Mouse (Mus musculus) stomach, embryonic 15.5 days (tissue): ENCODE measurements around the gene Sst. TPM values are rescaled to one million over a fixed set of nuclear protein-coding genes. Genes with fewer than 3 reads are reported as not detected.
"Not testable (repeated sequence)": the region's sequence is repeated elsewhere in the genome, so short reads cannot be mapped to it uniquely, and the experiment has no call there.

Source experiments
- ATAC-seq: fragments of 200-750 bp; cut with Nextera tagmentation; 2 replicates; pipeline ENCODE4 v1.8.0; 2017; ENCODE audit warnings: low read depth, moderate number of reproducible peaks, moderate TSS enrichment; ENCODE audit not compliant: insufficient read depth, low FRiP score
- H3K27ac ChIP-seq: fragments of 300-500 bp; sonication (generic); 2 replicates; pipeline ENCODE4 v1.5.1; 2015; ENCODE audit warnings: mild to moderate bottlenecking, inconsistent platforms
- H3K27me3 ChIP-seq: fragments of 300-500 bp; sonication (generic); replicated peaks from 2 replicates; pipeline ENCODE4 v1.6.1; 2015; ENCODE audit warnings: inconsistent platforms
- H3K36me3 ChIP-seq: fragments of 300-500 bp; sonication (generic); 2 replicates; pipeline ENCODE4 v1.6.1; 2015; ENCODE audit warnings: inconsistent platforms
- H3K4me1 ChIP-seq: fragments of 300-500 bp; sonication (generic); 2 replicates; pipeline ENCODE4 v1.6.1; 2015; ENCODE audit warnings: inconsistent platforms
- H3K4me2 ChIP-seq: fragments of 300-500 bp; sonication (generic); 2 replicates; pipeline ENCODE4 v1.6.1; 2015; ENCODE audit warnings: mild to moderate bottlenecking, inconsistent platforms
- H3K4me3 ChIP-seq: fragments of 300-500 bp; sonication (generic); replicated peaks from 2 replicates; pipeline ENCODE4 v1.5.1; 2015; ENCODE audit warnings: inconsistent platforms
- H3K9ac ChIP-seq: fragments of 300-500 bp; sonication (generic); 2 replicates; pipeline ENCODE4 v1.6.1; 2015; ENCODE audit warnings: inconsistent platforms
- H3K9me3 ChIP-seq: fragments of 300-500 bp; sonication (generic); 2 replicates; pipeline ENCODE4 v1.6.1; 2016; ENCODE audit warnings: inconsistent platforms
- WGBS: fragments of 180-500 bp; shearing (Covaris S2); methylation state at CpG from one replicate; pipeline ENCODE4 v1.1.7; 2015; 5-methylcytosine and 5-hydroxymethylcytosine counted together
- polyA plus RNA-seq: library from polyadenylated mRNA; unstranded; fragments of >200 nt; fragmentation: Nextera tagmentation; extraction: Ambion mirVana; gene quantifications from 2 replicates; pipeline ENCODE4 v1.2.1, GENCODE M21; 2015

Gene Sst
- polyA plus RNA-seq, 1 experiment from 2014 or later, result 15.7 TPM

- not testable (repeated sequence) for H3K4me2 ChIP-seq, H3K4me3 ChIP-seq, H3K9ac ChIP-seq, H3K4me1 ChIP-seq, H3K27me3 ChIP-seq, H3K27ac ChIP-seq, H3K36me3 ChIP-seq, ATAC-seq, H3K9me3 ChIP-seq
- 81% methylated on average over 9 of the region's 9 CpGs for WGBS
Measured at GRCm38 (mm10) chr16:23908076-23909014, 17.6 kb upstream of the Sst start.

DNA sequence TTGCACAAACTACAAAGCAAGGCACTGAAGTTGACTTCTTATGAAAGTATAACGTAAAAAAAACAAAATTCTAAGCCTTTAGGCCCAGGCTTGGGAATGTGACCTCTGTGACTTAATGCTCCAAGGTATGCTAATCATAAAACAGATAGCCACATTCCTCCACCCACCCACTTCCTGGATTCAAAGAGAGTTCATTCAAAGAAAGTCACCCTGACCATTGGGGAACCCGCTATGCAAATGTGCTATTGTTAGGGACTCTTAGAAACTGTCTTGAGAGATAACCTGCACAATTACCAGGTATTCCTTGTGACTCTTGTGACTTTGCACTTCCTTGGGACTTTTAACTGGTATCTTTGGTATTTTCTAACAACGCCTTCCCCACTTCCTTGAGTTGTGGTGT, 15.8 kb upstream of the Sst start:
- not testable (repeated sequence) for ATAC-seq, H3K9ac ChIP-seq, H3K4me3 ChIP-seq, H3K4me2 ChIP-seq, H3K36me3 ChIP-seq, H3K4me1 ChIP-seq, H3K9me3 ChIP-seq, H3K27ac ChIP-seq, H3K27me3 ChIP-seq
- WGBS, result 85% methylated on average over 3 of the region's 3 CpGs

DNA sequence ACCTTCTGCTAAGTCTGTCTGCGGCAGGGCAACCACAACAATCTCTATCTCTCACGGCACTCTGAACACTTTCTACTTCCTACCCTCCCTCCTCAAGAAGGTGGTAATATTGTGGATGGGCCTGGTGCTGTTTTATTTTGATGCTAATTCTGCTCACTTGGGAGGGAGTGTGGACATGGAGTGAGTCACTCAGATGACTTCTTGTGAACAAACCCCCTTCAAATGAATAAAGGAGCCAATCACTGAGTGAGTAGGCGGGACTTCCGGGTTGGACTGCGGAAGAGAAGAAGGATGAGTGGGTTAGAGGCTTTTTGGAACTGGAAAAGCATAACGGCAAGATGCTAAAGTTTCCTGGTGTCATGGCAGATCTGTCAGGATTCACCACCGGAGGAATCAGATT, 10.7 kb upstream of the Sst start:
- Histone ChIP-seq H3K4me1 (0 out of 2 replicates have a peak, but pooled peaks cover 4% of the 10 kb centered on the region), H3K9ac (no peak overlapping the region), H3K27me3 (no peaks in the 10 kb centered on the region), H3K27ac (no peak overlapping the region), H3K36me3 (no peaks in the 10 kb centered on the region), H3K9me3 (no peaks in the 10 kb centered on the region), H3K4me2 (no peak overlapping the region), H3K4me3 (no peak overlapping the region)
- 84% methylated on average over 7 of the region's 7 CpGs for WGBS
- ATAC-seq, result no peak

GRCm38 (mm10) chr16:23900061-23900460, 9.3 kb upstream of the Sst start:
- WGBS, result 76% methylated on average over 4 of the region's 4 CpGs
- no peak overlapping the region for H3K27ac ChIP-seq
- no peaks in the 10 kb centered on the region for H3K36me3 ChIP-seq
- no peak overlapping the region for H3K4me2 ChIP-seq
- H3K9ac ChIP-seq, result no peak overlapping the region
- no peaks in the 10 kb centered on the region for H3K27me3 ChIP-seq
- 0 out of 2 replicates have a peak, but pooled peaks cover 4% of the 10 kb centered on the region for H3K4me1 ChIP-seq
- ATAC-seq, result no peak
- no peaks in the 10 kb centered on the region for H3K9me3 ChIP-seq
- H3K4me3 ChIP-seq, result no peak overlapping the region

DNA sequence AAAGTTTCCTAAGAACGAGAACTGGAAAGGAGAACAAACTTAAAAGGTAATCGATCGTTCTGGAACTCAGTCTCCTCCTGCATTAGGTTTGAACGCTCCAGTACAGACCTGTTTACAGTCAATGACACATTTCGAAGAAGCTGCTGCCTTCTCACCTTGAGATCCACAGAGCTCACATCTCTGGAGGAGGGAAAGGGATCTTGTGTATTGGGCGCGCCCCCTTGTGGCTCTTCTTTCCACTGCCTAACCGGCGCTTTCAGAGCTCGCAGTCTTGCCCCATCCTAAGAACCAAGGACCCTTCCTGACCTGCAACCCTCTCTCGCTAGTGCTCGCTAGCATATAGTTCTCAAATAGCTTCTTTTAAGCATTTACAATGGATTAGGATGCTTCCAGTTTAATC, 8.1 kb upstream of the Sst start:
- Histone ChIP-seq H3K9ac (no peak overlapping the region), H3K27ac (no peak overlapping the region), H3K36me3 (no peaks in the 10 kb centered on the region), H3K4me1 (0 out of 2 replicates have a peak, but pooled peaks cover 4% of the 10 kb centered on the region), H3K27me3 (no peaks in the 10 kb centered on the region), H3K4me2 (peak overlapping the region; percentile 43), H3K9me3 (no peaks in the 10 kb centered on the region), H3K4me3 (0 out of 2 replicates have a peak overlapping the region, but pooled peaks have one; percentile 4)
- 0 out of 2 replicates have a peak, but pooled peaks have one; percentile 58 for ATAC-seq
- 9% methylated on average over 12 of the region's 12 CpGs for WGBS

- Histone ChIP-seq H3K4me3 (peak overlapping the region; percentile 23), H3K27ac (no peak overlapping the region)
Measured at GRCm38 (mm10) chr16:23897984-23898586, 7.3 kb upstream of the Sst start.

DNA sequence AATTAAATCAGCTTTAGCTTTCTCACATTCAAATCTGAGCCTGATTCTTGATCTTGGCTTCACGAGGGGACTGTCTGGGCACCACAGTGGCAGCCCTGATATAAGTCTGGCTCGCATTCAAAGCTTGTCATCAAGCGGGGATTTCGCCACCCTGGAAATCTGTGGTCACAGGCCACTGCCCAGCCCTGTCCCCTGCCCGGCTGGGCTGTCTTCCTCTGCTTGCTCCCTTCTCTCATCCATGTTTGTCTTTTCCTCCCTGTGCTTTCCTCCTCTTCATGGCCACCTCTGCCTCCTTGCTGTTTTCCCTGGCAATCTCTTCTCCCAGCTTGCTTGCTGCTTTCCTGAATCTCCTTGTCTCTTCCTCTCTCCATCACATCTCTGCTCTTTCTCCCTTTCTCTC, 6.7 kb upstream of the Sst start:
- Histone ChIP-seq H3K4me2 (no peak overlapping the region), H3K36me3 (no peaks in the 10 kb centered on the region), H3K4me3 (no peak overlapping the region), H3K27me3 (no peaks in the 10 kb centered on the region), H3K27ac (no peak overlapping the region), H3K9me3 (no peaks in the 10 kb centered on the region), H3K4me1 (0 out of 2 replicates have a peak, but pooled peaks cover 4% of the 10 kb centered on the region), H3K9ac (no peak overlapping the region)
- no peak for ATAC-seq
- WGBS, result 64% methylated on average over 5 of the region's 5 CpGs

More at GRCm38 (mm10) chr16:23897984-23898586, 7.3 kb upstream of the Sst start:
- ATAC-seq, result peak; percentile 58; the same call in 1 of the 2 replicates
- Histone ChIP-seq H3K4me2 (peak overlapping the region; percentile 43), H3K9me3 (no peaks in the 10 kb centered on the region), H3K27me3 (no peaks in the 10 kb centered on the region), H3K9ac (no peak overlapping the region), H3K36me3 (no peaks in the 10 kb centered on the region), H3K4me1 (0 out of 2 replicates have a peak, but pooled peaks cover 4% of the 10 kb centered on the region)
- 10% methylated on average over 15 of the region's 15 CpGs for WGBS

GRCm38 (mm10) chr16:23895135-23895534, 4.4 kb upstream of the Sst start:
- Histone ChIP-seq H3K4me3 (no peak overlapping the region), H3K9ac (no peak overlapping the region), H3K36me3 (no peaks in the 10 kb centered on the region), H3K4me2 (no peak overlapping the region), H3K9me3 (no peaks in the 10 kb centered on the region), H3K4me1 (0 out of 2 replicates have a peak, but pooled peaks cover 4% of the 10 kb centered on the region), H3K27ac (no peak overlapping the region), H3K27me3 (peaks cover 19% of the 10 kb centered on the region)
- WGBS, result 69% methylated on average over 3 of the region's 3 CpGs
- ATAC-seq, result no peak

DNA sequence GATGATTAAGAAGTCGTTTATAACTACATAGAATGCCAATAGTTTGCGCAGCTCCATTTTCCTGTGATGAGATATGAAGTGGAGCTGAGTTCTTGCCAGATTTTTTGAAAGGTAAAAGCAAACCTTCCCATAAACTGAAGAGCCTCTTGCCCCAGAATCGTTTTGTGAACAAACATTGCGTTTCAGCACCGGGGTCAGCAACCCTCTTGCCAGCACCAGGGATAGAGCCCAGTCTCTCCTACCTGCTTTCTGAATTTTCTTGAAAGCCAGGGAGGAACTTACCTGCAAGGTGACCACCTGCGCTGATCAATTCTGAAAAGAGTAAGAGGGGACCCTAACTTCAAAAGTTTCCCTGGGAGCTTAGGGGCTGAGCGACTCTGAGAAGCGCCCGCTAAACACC, 607 bp downstream of the Sst start:
- no peak overlapping the region for H3K27ac ChIP-seq
- no peak for ATAC-seq
- 6% methylated on average over 9 of the region's 9 CpGs for WGBS

GRCm38 (mm10) chr16:23887910-23888579, 2.7 kb downstream of the Sst start:
- Histone ChIP-seq H3K9ac (no peak overlapping the region), H3K27ac (no peak overlapping the region), H3K4me1 (no peaks in the 10 kb centered on the region), H3K4me3 (no peak overlapping the region), H3K27me3 (peaks cover 24% of the 10 kb centered on the region), H3K4me2 (no peak overlapping the region), H3K9me3 (no peaks in the 10 kb centered on the region), H3K36me3 (no peaks in the 10 kb centered on the region)
- ATAC-seq, result no peak
- 64% methylated on average over 10 of the region's 10 CpGs for WGBS

More for the DNA sequence above, 607 bp downstream of the Sst start:
- no peak overlapping the region for H3K9ac ChIP-seq
- H3K4me3 ChIP-seq, result no peak overlapping the region
- H3K4me2 ChIP-seq, result no peak overlapping the region
- no peaks in the 10 kb centered on the region for H3K9me3 ChIP-seq
- no peaks in the 10 kb centered on the region for H3K4me1 ChIP-seq
- H3K27me3 ChIP-seq, result peaks cover 24% of the 10 kb centered on the region
- no peaks in the 10 kb centered on the region for H3K36me3 ChIP-seq

DNA sequence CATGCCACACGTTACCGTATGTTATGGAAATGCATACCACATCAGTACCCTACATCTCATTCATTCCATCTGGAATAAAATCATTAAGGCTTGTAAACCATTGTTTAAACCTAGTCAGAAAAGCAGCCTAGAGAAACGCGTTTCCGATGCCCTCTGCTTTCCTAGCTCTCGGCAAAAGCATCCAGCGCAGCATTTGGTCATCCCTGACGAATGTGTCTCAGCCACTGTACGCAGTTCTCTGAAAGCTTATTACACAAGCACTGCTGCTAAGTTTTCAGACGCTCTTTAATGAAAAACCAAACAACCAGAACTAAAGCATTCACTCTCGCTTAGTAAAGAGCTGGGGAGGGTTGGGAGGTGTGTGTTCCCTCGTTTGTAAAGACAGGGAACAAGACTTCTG, 5.7 kb downstream of the Sst start:
- Histone ChIP-seq H3K9ac (no peak overlapping the region), H3K36me3 (no peaks in the 10 kb centered on the region), H3K27me3 (peaks cover 4% of the 10 kb centered on the region; the same call in 1 of the 2 replicates), H3K4me2 (no peak overlapping the region), H3K27ac (no peak overlapping the region), H3K4me3 (no peak overlapping the region), H3K9me3 (no peaks in the 10 kb centered on the region), H3K4me1 (no peaks in the 10 kb centered on the region)
- no peak for ATAC-seq
- WGBS, result 67% methylated on average over 12 of the region's 12 CpGs
